Mouse (Mus musculus): ENCODE data around the gene Rnf185.

- TF ChIP-seq EP300 (IDR thresholded peaks at IDR 0.05; ENCODE audit: low read depth) (no peak), CTCF (IDR thresholded peaks at IDR 0.05; ENCODE audit: low read depth) (no peak)
These were observed 43.3 kb upstream of the Rnf185 start for GRCm38 (mm10) chr11:3495496-3495895.
